Mouse (Mus musculus) hindbrain, embryonic 13.5 days (tissue): ENCODE data around the gene Ppp1r1c. TPM values are rescaled to one million over a fixed set of nuclear protein-coding genes. Genes with fewer than 3 reads are reported as not detected.

ENCODE experiments used
- ATAC-seq: fragments of 200-750 bp; cut with Nextera tagmentation; 2 replicates; pipeline ENCODE4 v1.8.0; 2017; ENCODE audit warnings: moderate TSS enrichment; ENCODE audit not compliant: low FRiP score
- H3K27ac ChIP-seq: fragments of 300-500 bp; sonication (generic); 2 replicates; pipeline ENCODE4 v1.5.1; 2015; ENCODE audit warnings: inconsistent platforms, mild to moderate bottlenecking, moderate library complexity
- H3K27me3 ChIP-seq: fragments of 300-500 bp; sonication (generic); 2 replicates; pipeline ENCODE4 v1.6.1; 2015; ENCODE audit warnings: mild to moderate bottlenecking, inconsistent platforms
- H3K36me3 ChIP-seq: fragments of 300-500 bp; sonication (generic); 2 replicates; pipeline ENCODE4 v1.6.1; 2015; ENCODE audit warnings: mild to moderate bottlenecking, inconsistent platforms
- H3K4me1 ChIP-seq: fragments of 300-500 bp; sonication (generic); replicated peaks from 2 replicates; pipeline ENCODE4 v1.6.1; 2015; ENCODE audit warnings: inconsistent platforms
- H3K4me2 ChIP-seq: fragments of 300-500 bp; sonication (generic); 2 replicates; pipeline ENCODE4 v1.6.1; 2015; ENCODE audit warnings: inconsistent platforms, mild to moderate bottlenecking, moderate library complexity
- H3K4me3 ChIP-seq: fragments of 300-500 bp; sonication (generic); 2 replicates; pipeline ENCODE4 v1.5.1; 2015; ENCODE audit warnings: mild to moderate bottlenecking, inconsistent platforms
- H3K9ac ChIP-seq: fragments of 300-500 bp; sonication (generic); 2 replicates; pipeline ENCODE4 v1.6.1; 2015; ENCODE audit warnings: mild to moderate bottlenecking, inconsistent platforms
- H3K9me3 ChIP-seq: fragments of 300-500 bp; sonication (generic); 2 replicates; pipeline ENCODE4 v1.6.1; 2016; ENCODE audit warnings: inconsistent platforms
- WGBS: fragments of 180-500 bp; shearing (Covaris S2); methylation state at CpG from one replicate; pipeline ENCODE4 v1.1.7; 2015; 5-methylcytosine and 5-hydroxymethylcytosine counted together
- polyA plus RNA-seq: library from polyadenylated mRNA; unstranded; fragments of >200 nt; fragmentation: Nextera tagmentation; extraction: Ambion mirVana; gene quantifications from 2 replicates; pipeline ENCODE4 v1.2.1, GENCODE M21; 2015

The Ppp1r1c gene
- polyA plus RNA-seq, 1 experiment from 2014 or later, result 22.0 TPM

DNA sequence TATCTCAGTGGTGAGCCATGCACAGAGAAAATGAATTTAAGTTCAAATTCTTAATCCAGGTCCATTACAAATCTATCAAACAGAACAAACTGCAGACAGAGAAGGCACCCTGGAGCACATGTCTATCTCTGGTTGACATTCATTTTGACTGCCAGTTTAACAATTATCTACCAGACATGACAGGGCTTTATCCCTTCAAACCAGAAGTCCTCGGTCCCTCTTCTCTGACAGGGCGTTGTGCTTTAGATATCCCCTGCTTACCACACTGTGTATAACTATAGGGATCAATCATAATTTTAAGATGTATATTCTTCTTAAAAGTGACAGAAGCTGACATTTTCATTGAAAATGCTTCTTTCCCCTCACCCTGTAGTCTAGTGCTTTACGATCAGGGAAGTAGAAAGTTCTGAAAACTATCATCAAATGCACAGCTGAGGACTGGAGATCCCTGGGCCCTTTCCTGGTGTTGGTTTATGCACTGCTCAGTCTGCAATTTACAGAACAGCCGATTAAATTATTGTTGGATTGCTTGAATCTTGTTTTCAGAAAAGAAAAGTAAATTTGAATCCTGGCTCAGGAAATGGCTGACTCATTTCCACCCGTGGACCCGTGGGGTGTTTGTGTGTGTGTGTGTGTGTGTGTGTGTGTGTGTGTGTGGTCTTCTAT is 55.3 kb downstream of the Ppp1r1c start:
- ATAC-seq, result no peak
- H3K4me1 ChIP-seq, result no peaks in the 10 kb centered on the region
- no peak overlapping the region for H3K4me3 ChIP-seq
- H3K4me2 ChIP-seq, result no peak overlapping the region
- H3K9me3 ChIP-seq, result no peaks in the 10 kb centered on the region
- WGBS, result 80% methylated on average over 6 of the region's 6 CpGs
- no peaks in the 10 kb centered on the region for H3K36me3 ChIP-seq
- H3K27me3 ChIP-seq, result no peaks in the 10 kb centered on the region
- H3K27ac ChIP-seq, result no peak overlapping the region
- H3K9ac ChIP-seq, result no peak overlapping the region

DNA sequence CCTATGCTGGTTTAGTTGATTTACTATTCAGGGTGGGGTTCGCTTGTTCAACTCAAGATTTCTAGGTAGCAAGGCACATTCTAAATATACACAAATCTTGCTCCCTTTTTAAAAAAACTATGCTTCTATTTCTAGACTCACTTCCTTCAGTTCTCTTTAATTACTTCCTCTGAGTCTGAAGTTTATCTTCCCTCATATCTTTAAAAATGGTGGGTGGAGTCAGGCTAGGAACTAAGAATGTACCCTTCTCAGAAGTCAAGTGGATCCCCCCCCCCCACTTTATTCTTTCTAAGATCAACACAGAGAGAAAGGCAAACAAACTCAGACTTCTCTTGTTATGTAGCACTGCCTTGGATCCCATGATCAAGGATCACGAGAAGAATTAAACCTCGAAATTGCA is 57.5 kb downstream of the Ppp1r1c start:
- no peak for ATAC-seq
- Histone ChIP-seq H3K4me2 (no peak overlapping the region), H3K9me3 (no peaks in the 10 kb centered on the region), H3K27me3 (no peaks in the 10 kb centered on the region), H3K4me3 (no peak overlapping the region), H3K9ac (no peak overlapping the region), H3K36me3 (no peaks in the 10 kb centered on the region), H3K27ac (no peak overlapping the region), H3K4me1 (0 out of 2 replicates have a peak, but pooled peaks cover 4% of the 10 kb centered on the region)
- 96% methylated on average over 3 of the region's 3 CpGs for WGBS

DNA sequence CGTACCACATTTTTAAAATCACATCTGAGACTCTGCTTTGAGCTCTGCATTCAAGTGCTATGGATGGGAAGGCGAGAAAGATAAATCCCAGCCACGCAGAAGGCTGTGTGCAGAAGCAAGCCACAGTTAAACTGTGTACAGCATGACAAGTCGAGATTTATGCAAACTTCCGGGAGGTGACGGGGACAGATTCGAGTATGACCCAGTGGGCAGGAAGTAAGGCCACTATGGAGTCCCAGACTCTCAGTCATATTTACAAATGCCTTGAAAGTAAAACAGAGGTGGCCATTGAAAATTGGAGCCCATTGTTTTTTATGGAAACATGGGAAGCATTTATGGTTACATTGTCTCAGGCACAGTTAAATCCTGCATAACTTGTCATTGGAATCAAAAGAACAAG is 58.1 kb downstream of the Ppp1r1c start:
- Histone ChIP-seq H3K27me3 (no peaks in the 10 kb centered on the region), H3K4me1 (0 out of 2 replicates have a peak, but pooled peaks cover 4% of the 10 kb centered on the region), H3K9ac (no peak overlapping the region), H3K36me3 (no peaks in the 10 kb centered on the region), H3K9me3 (no peaks in the 10 kb centered on the region), H3K4me3 (no peak overlapping the region), H3K27ac (no peak overlapping the region), H3K4me2 (no peak overlapping the region)
- 84% methylated on average over 7 of the region's 7 CpGs for WGBS
- no peak for ATAC-seq

DNA sequence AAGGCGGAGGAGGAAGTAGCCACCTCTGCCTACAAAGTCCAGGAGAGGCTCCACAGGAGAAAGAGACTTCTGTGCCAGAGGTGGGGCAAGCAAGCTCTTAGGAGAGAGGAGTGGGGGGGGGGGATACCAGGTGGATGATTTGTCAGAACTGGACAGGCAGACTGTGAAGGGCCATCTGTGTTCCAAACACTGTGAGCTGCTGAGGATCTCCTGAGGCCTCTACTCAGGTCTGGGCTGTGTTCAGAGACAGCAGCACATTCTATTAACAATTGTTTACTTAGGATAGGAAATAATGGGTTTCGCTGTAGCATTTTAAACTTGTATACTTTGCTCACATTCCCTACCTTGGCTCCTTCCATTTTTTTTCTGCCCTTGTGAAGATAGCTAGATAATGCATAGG is 61.0 kb downstream of the Ppp1r1c start:
- H3K4me1 ChIP-seq, result 0 out of 2 replicates have a peak, but pooled peaks cover 4% of the 10 kb centered on the region
- no peak for ATAC-seq
- no peaks in the 10 kb centered on the region for H3K9me3 ChIP-seq
- no peak overlapping the region for H3K4me3 ChIP-seq
- no peaks in the 10 kb centered on the region for H3K27me3 ChIP-seq
- H3K4me2 ChIP-seq, result no peak overlapping the region
- no peak overlapping the region for H3K9ac ChIP-seq
- 87% methylated on average over 2 of the region's 2 CpGs for WGBS
- no peaks in the 10 kb centered on the region for H3K36me3 ChIP-seq
- 0 out of 2 replicates have a peak overlapping the region, but pooled peaks have one; percentile 18 for H3K27ac ChIP-seq

DNA sequence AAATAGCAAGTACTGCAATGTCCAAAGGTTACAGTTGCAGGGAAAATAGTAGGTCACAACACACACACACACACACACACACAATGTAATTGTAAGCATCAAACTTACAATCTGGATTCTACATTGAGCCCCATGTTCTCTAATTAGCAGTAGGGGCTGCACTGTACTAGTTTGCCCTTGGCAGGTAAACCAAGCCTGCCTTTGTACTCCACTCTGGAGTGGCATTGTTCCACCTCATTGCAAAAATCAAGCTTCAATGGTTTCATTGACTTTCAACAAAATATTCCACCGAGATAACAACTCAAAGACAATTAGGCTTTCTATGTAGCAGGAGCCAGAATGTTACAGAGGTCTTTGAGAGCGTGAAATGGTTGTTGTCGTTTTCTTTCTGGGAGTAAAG is 62.7 kb downstream of the Ppp1r1c start:
- WGBS, result 42% methylated on average over 3 of the region's 3 CpGs
- ATAC-seq, result no peak
- H3K27me3 ChIP-seq, result no peaks in the 10 kb centered on the region
- H3K27ac ChIP-seq, result no peak overlapping the region
- H3K9ac ChIP-seq, result no peak overlapping the region
- 0 out of 2 replicates have a peak, but pooled peaks cover 4% of the 10 kb centered on the region for H3K4me1 ChIP-seq
- no peak overlapping the region for H3K4me2 ChIP-seq
- H3K36me3 ChIP-seq, result no peaks in the 10 kb centered on the region
- no peaks in the 10 kb centered on the region for H3K9me3 ChIP-seq
- H3K4me3 ChIP-seq, result no peak overlapping the region

DNA sequence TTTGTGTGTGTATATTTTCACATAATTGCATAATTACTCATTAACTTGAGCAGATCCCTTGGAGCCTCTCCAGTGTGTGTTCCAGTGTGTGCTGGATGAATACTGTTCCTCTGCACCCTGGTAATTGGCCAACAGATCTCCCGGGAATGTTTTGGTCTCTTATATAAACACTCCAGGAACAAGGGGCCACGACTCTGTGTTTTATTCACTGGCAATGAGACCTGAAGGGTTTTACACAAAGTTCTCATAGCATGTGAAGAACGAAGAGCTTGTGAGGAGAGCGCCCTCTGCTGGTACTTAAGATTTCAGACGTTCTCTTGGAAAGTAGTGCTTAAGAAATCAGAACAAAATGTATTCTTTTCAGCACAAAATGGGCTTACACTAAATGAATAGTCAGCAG is 66.8 kb downstream of the Ppp1r1c start:
- no peak overlapping the region for H3K4me2 ChIP-seq
- peak; percentile 46; the same call in 1 of the 2 replicates for ATAC-seq
- H3K36me3 ChIP-seq, result no peaks in the 10 kb centered on the region
- H3K4me3 ChIP-seq, result no peak overlapping the region
- H3K9me3 ChIP-seq, result no peaks in the 10 kb centered on the region
- H3K27me3 ChIP-seq, result no peaks in the 10 kb centered on the region
- 4% methylated on average over 5 of the region's 5 CpGs for WGBS
- H3K9ac ChIP-seq, result no peak overlapping the region
- no peaks in the 10 kb centered on the region for H3K4me1 ChIP-seq
- no peak overlapping the region for H3K27ac ChIP-seq

DNA sequence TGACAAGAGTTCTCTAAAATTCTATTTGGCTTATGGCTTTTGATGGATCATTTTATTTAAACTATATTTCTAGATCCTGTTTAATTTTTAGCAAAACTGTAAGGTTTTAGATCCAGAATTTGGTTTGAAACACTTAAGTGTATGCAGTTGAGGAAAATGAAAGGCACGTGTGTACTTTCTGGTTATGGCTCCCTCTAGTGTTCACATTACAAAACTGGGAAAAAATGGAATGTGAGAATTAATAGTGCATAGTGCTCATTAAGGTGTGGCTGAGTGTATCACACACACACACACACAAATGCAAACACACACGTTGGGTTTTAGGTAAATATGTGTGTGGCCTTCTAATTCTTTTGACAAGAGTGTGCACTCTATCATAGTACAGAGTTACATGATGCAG is 70.2 kb downstream of the Ppp1r1c start:
- Histone ChIP-seq H3K27ac (no peak overlapping the region), H3K4me1 (no peaks in the 10 kb centered on the region), H3K9ac (no peak overlapping the region), H3K27me3 (no peaks in the 10 kb centered on the region), H3K4me3 (no peak overlapping the region), H3K4me2 (no peak overlapping the region), H3K36me3 (no peaks in the 10 kb centered on the region), H3K9me3 (no peaks in the 10 kb centered on the region)
- ATAC-seq, result no peak
- 82% methylated on average over 2 of the region's 2 CpGs for WGBS

DNA sequence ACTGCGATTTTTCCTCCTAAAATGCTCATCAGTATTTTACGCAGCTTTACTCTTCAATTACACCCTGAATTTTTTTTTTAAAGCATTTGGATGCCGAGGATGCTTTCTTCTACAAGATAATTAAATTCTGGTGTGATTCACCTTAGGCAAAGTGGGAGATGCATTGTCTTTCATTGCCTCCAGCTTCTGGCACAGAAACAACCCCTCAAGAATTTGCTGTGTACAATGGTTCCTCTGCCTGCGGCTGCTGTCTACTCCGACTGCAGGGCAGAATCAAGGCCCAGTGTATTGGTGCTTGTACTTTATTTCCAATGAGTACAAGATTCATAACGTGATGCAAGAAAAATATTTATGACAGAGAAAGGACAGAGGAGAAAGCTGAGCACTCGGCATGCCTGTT is 73.2 kb downstream of the Ppp1r1c start:
- H3K4me3 ChIP-seq, result no peak overlapping the region
- H3K4me1 ChIP-seq, result no peaks in the 10 kb centered on the region
- no peak overlapping the region for H3K27ac ChIP-seq
- WGBS, result 69% methylated on average over 7 of the region's 7 CpGs
- no peaks in the 10 kb centered on the region for H3K9me3 ChIP-seq
- H3K9ac ChIP-seq, result no peak overlapping the region
- no peaks in the 10 kb centered on the region for H3K36me3 ChIP-seq
- H3K4me2 ChIP-seq, result no peak overlapping the region
- no peak for ATAC-seq
- no peaks in the 10 kb centered on the region for H3K27me3 ChIP-seq

DNA sequence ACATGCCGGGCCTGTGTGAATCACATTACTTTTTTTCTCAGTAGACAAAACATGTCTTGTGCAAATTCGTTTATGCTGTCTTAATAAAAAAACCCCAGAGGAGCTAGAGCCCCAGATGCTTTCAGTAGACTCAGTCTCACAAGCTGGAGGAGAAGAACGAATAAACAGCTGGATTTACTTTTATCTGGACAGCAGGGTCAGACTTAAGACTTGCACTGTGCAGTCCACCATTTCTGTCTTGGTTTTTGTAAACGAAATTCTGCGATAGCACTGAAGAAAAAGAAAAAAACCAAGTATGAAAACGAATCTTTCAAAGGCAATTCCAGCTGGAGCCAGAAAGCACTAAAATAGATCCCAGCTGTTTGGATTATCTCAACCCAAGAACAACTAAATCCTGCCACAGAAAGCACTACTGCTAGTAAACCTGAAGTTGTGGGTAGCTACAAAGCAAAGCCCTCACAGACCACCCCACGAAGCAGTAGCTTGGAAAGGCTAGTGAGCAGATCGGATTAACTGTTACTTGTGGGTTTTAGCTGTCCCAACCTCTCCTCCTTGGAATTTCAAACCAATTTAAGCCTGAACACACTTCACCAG is 78.1 kb downstream of the Ppp1r1c start:
- no peaks in the 10 kb centered on the region for H3K27me3 ChIP-seq
- ATAC-seq, result no peak
- no peak overlapping the region for H3K27ac ChIP-seq
- no peak overlapping the region for H3K4me2 ChIP-seq
- no peaks in the 10 kb centered on the region for H3K4me1 ChIP-seq
- no peak overlapping the region for H3K9ac ChIP-seq
- no peak overlapping the region for H3K4me3 ChIP-seq
- WGBS, result 74% methylated on average over 8 of the region's 8 CpGs
- no peaks in the 10 kb centered on the region for H3K9me3 ChIP-seq
- H3K36me3 ChIP-seq, result no peaks in the 10 kb centered on the region

DNA sequence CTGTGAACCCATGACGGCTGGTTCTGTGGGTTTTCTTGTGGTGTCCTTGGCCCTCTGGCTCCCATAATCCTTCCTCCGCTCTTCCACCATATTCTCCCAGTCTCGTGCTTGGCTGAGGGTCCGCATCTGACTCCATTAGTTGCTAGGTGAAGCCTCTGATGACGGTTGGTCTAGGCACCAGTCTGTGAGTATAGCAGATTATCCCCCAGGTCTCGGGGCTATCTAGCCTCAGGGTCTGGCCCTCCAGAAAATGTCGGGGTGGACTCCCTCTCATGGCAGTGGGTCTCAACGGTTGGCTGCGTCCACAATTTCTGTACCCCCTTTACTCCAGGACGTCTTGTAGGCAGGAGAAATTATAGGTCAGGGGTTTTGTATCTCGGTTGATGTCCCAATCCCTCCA is 78.9 kb downstream of the Ppp1r1c start:
- no peak overlapping the region for H3K4me3 ChIP-seq
- ATAC-seq, result no peak
- no peaks in the 10 kb centered on the region for H3K27me3 ChIP-seq
- H3K27ac ChIP-seq, result no peak overlapping the region
- no peaks in the 10 kb centered on the region for H3K9me3 ChIP-seq
- no peaks in the 10 kb centered on the region for H3K4me1 ChIP-seq
- H3K36me3 ChIP-seq, result no peaks in the 10 kb centered on the region
- no peak overlapping the region for H3K9ac ChIP-seq
- 92% methylated on average over 11 of the region's 11 CpGs for WGBS
- H3K4me2 ChIP-seq, result no peak overlapping the region

DNA sequence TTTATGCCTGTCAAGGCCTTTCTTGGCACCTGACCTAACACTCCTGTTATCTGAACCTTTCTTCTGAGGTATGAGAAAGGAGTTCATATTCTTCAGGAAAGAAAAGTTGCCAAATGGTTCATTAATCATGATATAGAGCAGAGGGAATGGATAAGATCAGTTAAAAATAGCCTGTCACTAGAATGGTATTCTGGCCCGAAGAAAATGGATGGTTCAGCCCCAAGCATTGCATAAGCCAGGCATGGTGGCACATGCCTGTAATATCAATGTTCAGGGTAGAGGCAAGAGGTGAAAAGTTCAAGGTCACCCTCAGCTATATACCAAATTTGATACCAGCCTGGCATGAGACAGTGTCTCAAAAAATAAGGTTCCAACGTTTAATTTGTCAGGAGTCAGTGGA is 85.6 kb downstream of the Ppp1r1c start:
- no peak overlapping the region for H3K4me2 ChIP-seq
- H3K9ac ChIP-seq, result no peak overlapping the region
- no peaks in the 10 kb centered on the region for H3K9me3 ChIP-seq
- H3K27me3 ChIP-seq, result no peaks in the 10 kb centered on the region
- no peak overlapping the region for H3K4me3 ChIP-seq
- WGBS, result 79% methylated on average over 2 of the region's 2 CpGs
- no peaks in the 10 kb centered on the region for H3K4me1 ChIP-seq
- no peak overlapping the region for H3K27ac ChIP-seq
- no peaks in the 10 kb centered on the region for H3K36me3 ChIP-seq
- no peak for ATAC-seq

DNA sequence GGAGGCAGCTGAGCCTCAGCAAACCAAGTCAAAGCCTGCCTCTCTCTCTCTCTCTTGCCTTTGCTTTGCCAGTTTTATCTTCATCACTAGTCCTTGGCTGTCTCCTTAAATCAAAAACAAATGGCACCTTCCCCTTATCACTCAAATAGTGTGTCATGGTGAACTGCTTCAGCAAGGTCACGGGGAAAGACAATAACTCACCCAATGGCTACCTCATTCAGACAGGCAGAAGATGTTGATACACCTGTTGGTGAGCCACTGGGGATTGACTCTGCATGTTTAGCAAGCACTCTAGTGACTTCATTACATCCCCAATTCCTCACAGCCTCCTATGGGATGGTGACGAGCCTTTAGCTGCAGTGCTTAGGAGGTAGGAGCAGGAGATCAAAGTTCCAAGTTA is 89.9 kb downstream of the Ppp1r1c start:
- H3K9me3 ChIP-seq, result no peaks in the 10 kb centered on the region
- 55% methylated on average over 2 of the region's 2 CpGs for WGBS
- no peak overlapping the region for H3K9ac ChIP-seq
- ATAC-seq, result no peak
- H3K4me2 ChIP-seq, result no peak overlapping the region
- peaks cover 3% of the 10 kb centered on the region; the same call in 1 of the 2 replicates for H3K4me1 ChIP-seq
- no peaks in the 10 kb centered on the region for H3K27me3 ChIP-seq
- H3K36me3 ChIP-seq, result no peaks in the 10 kb centered on the region
- no peak overlapping the region for H3K4me3 ChIP-seq
- H3K27ac ChIP-seq, result no peak overlapping the region

DNA sequence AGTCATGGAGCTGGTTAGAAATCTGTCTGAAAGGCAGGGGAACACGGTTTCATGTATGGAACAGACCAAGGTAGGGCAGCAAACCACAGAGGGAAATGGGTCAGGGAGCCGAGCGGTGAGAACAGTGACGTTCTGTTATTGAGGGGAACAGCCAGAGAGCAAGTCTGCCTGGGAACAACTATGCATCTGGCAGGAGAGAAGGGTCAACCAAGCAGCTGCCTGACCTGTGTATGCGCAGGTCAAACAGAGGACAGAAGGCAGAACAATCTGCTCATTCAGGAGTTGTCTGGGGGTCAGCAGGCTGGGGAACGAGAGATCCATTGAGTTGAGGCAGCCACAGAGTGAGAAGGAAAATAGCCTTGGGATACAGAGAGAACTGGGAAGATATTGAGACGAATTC is 91.0 kb downstream of the Ppp1r1c start:
- peaks cover 3% of the 10 kb centered on the region; the same call in 1 of the 2 replicates for H3K4me1 ChIP-seq
- no peak for ATAC-seq
- H3K4me3 ChIP-seq, result no peak overlapping the region
- H3K9ac ChIP-seq, result no peak overlapping the region
- no peaks in the 10 kb centered on the region for H3K36me3 ChIP-seq
- WGBS, result 8% methylated on average over 7 of the region's 7 CpGs
- H3K9me3 ChIP-seq, result no peaks in the 10 kb centered on the region
- H3K27ac ChIP-seq, result no peak overlapping the region
- no peak overlapping the region for H3K4me2 ChIP-seq
- no peaks in the 10 kb centered on the region for H3K27me3 ChIP-seq
